Mouse (Mus musculus): ENCODE results near the gene Lrriq4.

- TF ChIP-seq CTCF (IDR thresholded peaks at IDR 0.05; ENCODE audit: extremely low read depth, insufficient read depth, low read length): no peak
- no peak for TF ChIP-seq POLR2A (IDR thresholded peaks at IDR 0.05; ENCODE audit: extremely low read depth, insufficient read depth, low read length)
Measured at GRCm38 (mm10) chr3:30644207-30644606, at the start of gene Lrriq4.

All from cortical plate, adult 2 months (tissue).